8 mouse cellular contexts compared by ENCODE assay signal in the genomic region with DNA sequence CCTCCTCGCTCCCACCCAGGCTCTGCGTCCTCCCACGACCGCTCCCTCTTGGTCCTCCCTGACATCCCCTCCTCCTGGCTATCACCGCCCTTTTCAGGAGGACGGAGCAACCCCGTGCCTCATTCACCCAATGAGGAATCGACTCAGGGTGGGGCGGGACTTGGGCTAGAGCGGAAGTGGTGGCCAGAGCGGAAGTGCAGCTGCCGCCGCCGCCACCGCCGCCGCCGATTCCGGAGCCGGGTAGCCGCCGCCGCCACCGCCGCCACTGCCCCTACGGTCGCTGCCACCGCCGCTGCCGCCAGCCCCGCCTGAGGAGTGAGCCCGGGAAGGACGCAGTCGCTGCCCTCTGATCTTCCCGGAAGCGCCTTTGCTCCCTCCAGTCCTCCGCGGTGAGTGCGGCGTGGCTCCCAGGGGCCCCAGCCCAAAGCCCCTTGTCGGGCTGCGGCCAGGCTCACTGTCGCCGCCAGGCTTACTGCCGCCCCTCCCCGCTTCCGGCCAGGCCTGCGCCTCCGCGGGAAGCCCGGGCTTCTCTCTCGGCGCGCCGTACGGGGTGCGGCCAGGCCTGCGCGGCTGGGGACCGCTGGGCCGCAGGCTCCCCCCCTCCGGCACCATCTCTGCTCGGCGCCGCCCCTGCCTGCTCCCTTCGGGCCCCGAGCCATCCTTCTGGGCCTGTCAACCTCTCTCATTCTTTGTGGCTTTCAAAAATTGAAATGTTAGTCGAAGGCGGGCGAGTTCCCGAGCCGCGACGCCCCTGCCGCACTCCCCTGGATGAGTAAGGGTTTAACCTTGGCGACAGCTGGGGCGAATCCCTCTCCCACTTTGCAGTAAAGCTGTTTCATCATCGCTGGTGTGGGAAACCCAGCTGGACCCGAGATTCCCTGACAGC. TPM values are rescaled to one million over a fixed set of nuclear protein-coding genes. Genes with fewer than 3 reads are reported as not detected.
DNase-seq lines count a peak whose midpoint lies in the region; ATAC-seq and TF ChIP-seq lines count a peak whose summit lies in the region.

No protein-coding gene starts in this region.

- 0 out of 2 replicates have a peak, but pooled peaks have one; percentile 3 for TF ChIP-seq CTCF in forebrain, postnatal 0 days (IDR thresholded peaks at IDR 0.05; ENCODE audit: low read depth)

- DNase-seq in NIH3T3 (ENCODE audit: low read depth), result peak; percentile 97
- DNase-seq in cerebellum, adult 8-10 months, result peak; percentile 39
- DNase-seq in forebrain, postnatal 0 days, result peak; percentile 96
- DNase-seq in layer of hippocampus, adult 9-11 months, result peak; percentile 98
- peak; percentile 99 for DNase-seq in lung, postnatal 10 days
- DNase-seq in ovary, postnatal 14 days (ENCODE audit: low spot score), result peak; percentile 85
- DNase-seq in thymus, postnatal 10 days (ENCODE audit: low spot score in 2 of 2), result peak; percentile 87 to 89

- peak; percentile 100 for ATAC-seq in forebrain, postnatal 0 days
- peak; percentile 97 to 99 for ATAC-seq in hematopoietic stem cell, adult 5-6 weeks (replicated peaks in 1 of 2; ENCODE audit: insufficient read depth in 1 of 2, low FRiP score in 2 of 2, low TSS enrichment in 1 of 2, low read depth in 1 of 2, poor library complexity in 2 of 2, severe bottlenecking in 2 of 2)

- peak overlapping the region; percentile 97 for H3K4me3 ChIP-seq in forebrain, postnatal 0 days (ENCODE audit: low read depth, low read length)

- peak overlapping the region; percentile 92 for H3K27ac ChIP-seq in forebrain, postnatal 0 days (ENCODE audit: low read depth, low read length)

- peak overlapping the region; percentile 59 for H3K4me2 ChIP-seq in forebrain, postnatal 0 days (ENCODE audit: low read depth)

- H3K9ac ChIP-seq in forebrain, postnatal 0 days, result peak overlapping the region; percentile 94

- no peaks in the 10 kb centered on the region for H3K9me3 ChIP-seq in forebrain, postnatal 0 days (ENCODE audit: low read length)

- 1% methylated on average over 69 of the region's 79 CpGs for WGBS in forebrain, postnatal 0 days

- H3K36me3 ChIP-seq in forebrain, postnatal 0 days (ENCODE audit: insufficient read depth), result peaks cover 9% of the 10 kb centered on the region; the same call in 1 of the 2 replicates

- no peaks in the 10 kb centered on the region for H3K27me3 ChIP-seq in forebrain, postnatal 0 days (ENCODE audit: insufficient read depth, low read length)

- peaks cover 15% of the 10 kb centered on the region; the same call in 1 of the 2 replicates for H3K4me1 ChIP-seq in forebrain, postnatal 0 days (ENCODE audit: insufficient read depth)

RNA-seq across cellular contexts. Expression of gene Ywhab, which starts 0.5 kb away (rescaled TPM):
- 161 and 171 TPM in 2 replicates for total RNA-seq in forebrain, postnatal 0 days (2014; rRNA removed)
- polyA plus RNA-seq in forebrain, postnatal 0 days (2015; fragmentation: Nextera tagmentation; extraction: Ambion mirVana), result 510 and 620 TPM in 2 replicates
- 66.2 and 87.0 TPM in 2 replicates for total RNA-seq in hematopoietic stem cell, adult 5-6 weeks (2017)

RNA-seq across cellular contexts. Expression of gene Pabpc1l, which starts 30.0 kb away (rescaled TPM):
- total RNA-seq in forebrain, postnatal 0 days (2014; rRNA removed), result 0.71 and 1.1 TPM in 2 replicates
- 1.8 and 2.6 TPM in 2 replicates for polyA plus RNA-seq in forebrain, postnatal 0 days (2015; fragmentation: Nextera tagmentation; extraction: Ambion mirVana)
- 0.05 and 0.13 TPM in 2 replicates for total RNA-seq in hematopoietic stem cell, adult 5-6 weeks (2017)

Comparison
In these comparisons a context has a peak if more than half of its experiments do, and no peak if none do; other contexts are left out.
1. Peak in every context shown above with its lines: DNase-seq, ATAC-seq, H3K4me3 ChIP-seq and H3K27ac ChIP-seq.
2. DNase-seq: peak in every context shown above with its lines; median percentile 99 in lung, postnatal 10 days; 98 in layer of hippocampus, adult 9-11 months; 97 in NIH3T3; 96 in forebrain, postnatal 0 days; 88 in thymus, postnatal 10 days; 85 in ovary, postnatal 14 days; 39 in cerebellum, adult 8-10 months.